Mouse (Mus musculus) thymus, postnatal 4 days (tissue): ENCODE measurements around the gene Rbm4.
"Not testable (repeated sequence)": the region's sequence is repeated elsewhere in the genome, so short reads cannot be mapped to it uniquely, and the experiment has no call there.

ENCODE experiments used
- DNase-seq: peaks from one replicate; pipeline ENCODE4 v3.0.0; 2021

Rbm4 gene

GRCm38 (mm10) chr19:4795929-4796328 lies 2.2 kb upstream of the Rbm4 start:
- no peak for DNase-seq

GRCm38 (mm10) chr19:4793281-4793830 lies 345 bp downstream of the Rbm4 start:
- DNase-seq: no peak

DNA sequence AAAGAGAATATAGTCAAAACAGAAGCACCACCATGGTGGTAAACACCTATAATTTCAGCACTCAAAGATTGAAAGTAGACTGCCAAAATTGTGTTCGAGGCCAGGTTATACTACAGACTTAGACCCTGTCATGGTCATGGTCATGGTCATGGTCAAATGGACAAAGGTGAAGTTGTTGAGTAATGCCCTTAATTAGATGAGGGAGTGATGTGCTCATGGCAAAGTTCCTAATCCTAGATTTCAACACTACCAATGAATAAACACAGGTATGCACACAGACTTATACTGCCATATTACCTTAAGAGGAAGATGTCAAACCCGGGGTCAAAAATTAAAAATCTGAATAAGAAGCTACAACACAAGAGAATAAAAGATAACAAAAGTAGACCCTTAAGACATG lies 7.4 kb downstream of the Rbm4 start:
- DNase-seq: no peak

DNA sequence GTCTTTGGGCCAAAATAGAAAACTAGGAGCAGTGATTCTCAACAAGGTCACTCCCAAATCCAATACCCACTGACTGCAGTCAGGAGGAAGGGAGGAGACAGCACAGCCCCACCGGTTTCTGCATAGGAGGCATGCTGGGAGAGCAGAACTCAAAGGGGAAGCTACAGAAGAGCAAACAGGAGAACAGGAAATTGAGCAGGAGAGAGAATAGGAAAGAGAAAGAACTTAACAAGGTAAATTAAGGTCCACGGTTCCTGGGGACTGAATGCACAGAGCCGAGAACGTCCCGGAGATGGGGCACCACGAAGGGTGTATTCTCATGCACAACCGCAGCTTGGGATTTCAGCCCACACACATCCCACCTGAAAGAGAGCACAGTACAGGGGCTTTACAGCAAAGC lies 8.5 kb downstream of the Rbm4 start:
- no peak for DNase-seq

DNA sequence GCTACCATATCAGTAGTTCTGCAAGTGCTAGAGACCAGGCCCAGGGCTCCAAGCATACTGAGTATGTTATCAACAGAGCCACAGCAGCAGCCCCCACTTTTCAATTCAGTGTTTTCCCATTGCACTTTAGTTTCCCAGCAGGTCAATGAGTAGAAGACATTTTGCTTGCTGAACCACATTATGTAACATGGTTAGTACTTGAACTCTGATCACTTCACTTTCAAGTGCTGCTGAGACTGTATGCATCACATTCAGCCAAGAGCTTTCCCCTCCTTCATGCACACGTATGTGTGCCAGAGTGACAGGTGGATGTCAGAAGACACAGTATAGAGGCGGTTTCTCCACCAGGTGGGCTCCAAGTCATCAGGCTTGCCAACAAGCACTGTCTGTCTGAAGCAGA lies 10.8 kb downstream of the Rbm4 start:
- no peak for DNase-seq

DNA sequence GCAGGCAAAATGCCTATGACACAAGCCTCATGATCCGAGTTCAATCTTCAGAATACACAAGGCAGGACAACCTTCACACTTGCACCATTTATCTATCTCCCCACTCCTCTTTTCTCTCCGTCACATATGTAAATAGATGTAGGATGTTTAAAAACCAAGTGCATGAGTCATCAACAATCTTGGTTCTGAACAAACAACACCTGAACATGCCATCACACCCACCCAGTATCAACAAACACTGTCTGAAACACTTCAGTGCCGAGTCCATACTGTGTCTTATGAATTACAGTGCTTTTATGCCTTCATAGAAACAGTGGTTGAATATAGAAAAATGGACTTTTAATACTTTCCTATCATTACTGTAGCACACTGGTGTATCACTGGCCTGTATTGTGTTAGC lies 20.9 kb downstream of the Rbm4 start:
- no peak for DNase-seq

GRCm38 (mm10) chr19:4767507-4768148 lies 26.1 kb downstream of the Rbm4 start:
- no peak for DNase-seq

DNA sequence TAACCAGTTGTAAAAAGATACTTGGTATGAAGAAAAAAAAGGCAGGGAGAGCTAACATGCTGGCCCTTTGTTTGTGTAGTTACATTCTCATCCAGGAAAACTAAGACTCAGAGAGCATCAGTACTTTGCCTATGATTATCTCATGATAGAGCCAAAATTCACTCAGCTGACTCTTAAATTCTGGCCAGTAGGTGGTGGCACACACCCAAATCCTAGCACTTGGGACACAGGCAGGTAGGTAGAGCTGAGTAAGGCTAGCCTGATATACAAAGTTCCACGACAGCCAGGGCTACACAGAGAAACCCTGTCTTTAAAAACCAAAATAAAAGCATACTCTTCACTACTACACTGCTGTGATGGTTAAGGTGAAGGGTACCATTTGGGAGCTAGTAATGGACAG lies 30.8 kb downstream of the Rbm4 start:
- no peak for DNase-seq

DNA sequence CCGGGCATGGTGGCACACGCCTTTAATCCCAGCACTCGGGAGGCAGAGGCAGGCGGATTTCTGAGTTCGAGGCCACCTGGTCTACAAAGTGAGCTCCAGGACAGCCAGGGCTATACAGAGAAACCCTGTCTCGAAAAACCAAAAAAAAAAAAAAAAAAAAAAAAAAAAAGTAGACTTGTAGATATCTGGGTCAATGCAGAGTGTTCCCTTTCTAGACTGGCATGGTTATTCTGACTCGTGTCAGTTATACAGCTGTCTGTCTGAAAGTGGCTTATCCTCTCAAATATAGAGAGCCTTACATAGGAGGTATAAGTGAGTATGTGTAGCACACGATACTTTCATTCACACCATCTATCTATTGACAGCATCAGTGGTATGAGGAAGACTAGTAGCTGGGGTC lies 33.2 kb downstream of the Rbm4 start:
- not testable (repeated sequence) for DNase-seq

DNA sequence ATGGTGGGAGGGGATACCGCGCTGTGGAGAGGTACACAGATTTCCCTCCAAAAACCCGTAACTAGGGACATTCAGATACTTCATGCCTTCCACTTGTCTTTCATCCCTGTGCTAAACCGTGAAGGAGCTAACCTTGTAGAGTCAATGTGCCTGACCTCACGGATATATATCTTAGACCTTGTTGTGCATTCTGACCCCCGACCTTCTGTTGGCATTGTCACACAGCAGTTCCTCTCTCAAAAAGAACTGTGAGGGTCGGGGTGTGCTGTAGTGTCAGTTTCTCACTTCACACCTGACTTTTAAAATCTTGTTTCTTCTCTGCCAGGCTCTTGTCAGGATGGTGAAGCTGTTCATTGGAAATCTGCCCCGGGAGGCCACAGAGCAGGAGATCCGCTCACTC lies 36.8 kb downstream of the Rbm4 start:
- no peak for DNase-seq

DNA sequence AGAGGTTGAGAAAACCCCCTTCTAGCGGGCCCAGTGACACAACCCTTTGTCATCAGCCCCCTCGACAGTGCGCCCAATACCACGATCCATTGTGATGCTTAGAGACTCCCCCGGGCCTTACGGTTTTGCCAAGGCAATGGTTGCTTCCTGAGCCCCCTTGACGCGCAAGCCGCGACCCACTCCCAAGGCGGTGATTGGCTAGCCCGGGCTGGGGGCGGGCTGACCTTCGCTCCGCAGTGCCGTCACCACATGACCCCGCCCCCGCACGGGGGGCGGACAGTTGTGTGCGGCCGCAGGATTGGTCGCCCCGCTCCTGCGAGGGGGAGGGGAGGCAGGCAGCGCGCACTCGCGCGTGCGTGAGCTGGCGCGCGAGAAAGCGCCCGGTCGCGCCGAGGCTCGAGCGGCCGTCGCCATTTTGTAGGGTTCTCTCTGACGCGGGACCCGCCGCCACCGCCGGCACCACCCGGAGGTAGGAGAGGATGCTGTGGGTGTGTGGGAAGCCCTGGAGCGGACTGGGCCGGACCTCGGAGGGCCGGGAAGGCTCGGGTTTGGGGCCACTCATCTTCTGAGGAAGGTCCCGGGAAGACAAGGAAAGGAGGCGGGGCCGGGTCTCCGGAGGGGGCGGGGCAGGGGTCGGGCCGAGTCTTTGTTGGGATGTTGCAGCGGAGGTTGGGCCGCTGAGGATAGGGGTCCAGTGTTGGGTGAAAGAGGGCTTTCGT lies 37.3 kb downstream of the Rbm4 start, which contains the start of gene Rbm4b:
Gene Rbm4b (plus strand): TSS at position 305 of the 719 bp plus-strand sequence.
- peak; percentile 99 for DNase-seq

DNA sequence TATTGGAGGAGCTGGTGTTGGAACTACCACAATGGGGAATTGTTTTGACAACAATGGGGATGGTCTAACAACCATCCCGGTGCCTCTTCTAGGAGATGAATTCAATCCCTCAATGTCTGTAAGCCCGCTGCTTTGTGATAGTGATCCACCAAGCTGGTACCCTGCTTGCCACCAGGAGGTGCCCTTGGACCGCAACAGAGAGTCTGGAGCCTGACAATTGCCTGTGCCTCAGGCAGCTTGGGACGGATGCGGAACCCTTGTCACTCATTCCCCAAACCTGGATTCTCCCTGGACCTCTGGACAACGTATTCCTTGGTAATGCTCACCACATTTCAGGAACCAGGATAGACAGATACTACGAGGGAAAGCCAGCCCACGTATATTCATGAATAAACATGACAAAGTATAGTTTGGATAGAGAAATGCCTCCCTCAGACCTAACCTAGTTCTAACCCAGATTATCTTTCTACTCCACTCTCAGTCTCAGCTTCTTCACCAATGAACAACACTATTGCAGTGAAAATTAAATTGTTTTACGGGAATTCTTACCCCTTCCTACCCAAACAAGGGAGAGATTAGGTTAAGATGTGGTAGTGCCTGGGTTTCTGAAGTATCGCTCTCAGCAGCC lies 38.0 kb downstream of the Rbm4 start:
- peak; percentile 95 for DNase-seq

- no peak for DNase-seq
Observed at GRCm38 (mm10) chr19:4749975-4750374, 43.7 kb downstream of the Rbm4 start.

- DNase-seq: no peak
Observed at GRCm38 (mm10) chr19:4748493-4748892, 45.2 kb downstream of the Rbm4 start.

- no peak for DNase-seq
Observed at GRCm38 (mm10) chr19:4747631-4748312, 45.9 kb downstream of the Rbm4 start.

- no peak for DNase-seq
Observed at GRCm38 (mm10) chr19:4746611-4747010, 47.1 kb downstream of the Rbm4 start.

DNA sequence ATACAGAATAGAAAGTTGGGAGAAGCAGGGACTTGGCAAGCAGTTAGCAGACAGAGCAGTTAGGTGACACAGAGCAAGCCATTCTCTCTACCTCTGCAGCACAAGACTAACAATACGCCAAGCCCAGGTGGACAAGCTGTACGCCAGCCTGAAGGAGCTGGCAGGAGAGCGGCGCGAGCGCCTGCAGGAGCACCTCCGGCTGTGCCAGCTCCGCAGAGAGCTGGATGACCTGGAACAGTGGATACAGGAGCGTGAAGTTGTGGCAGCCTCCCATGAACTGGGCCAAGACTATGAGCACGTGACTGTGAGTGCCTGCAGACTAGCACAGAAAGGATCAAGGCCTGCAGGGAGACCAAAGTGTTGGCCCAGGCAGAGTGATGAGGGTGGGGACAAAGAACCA lies 48.0 kb downstream of the Rbm4 start:
- no peak for DNase-seq

DNA sequence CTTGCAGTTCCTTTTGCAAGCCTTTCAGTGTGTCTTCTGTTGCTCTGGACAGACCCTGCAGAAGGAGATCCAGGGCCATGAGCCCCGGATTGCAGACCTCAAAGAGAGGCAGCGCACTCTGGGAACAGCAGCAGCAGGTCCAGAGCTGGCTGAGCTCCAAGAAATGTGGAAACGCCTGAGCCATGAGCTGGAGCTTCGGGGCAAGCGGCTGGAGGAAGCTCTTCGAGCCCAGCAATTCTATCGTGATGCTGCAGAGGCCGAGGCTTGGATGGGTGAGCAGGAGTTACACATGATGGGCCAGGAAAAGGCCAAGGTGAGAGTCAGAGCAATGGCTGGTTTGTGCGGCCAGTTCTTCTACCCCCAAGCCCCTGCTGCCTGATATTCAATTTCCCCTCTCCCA lies 48.6 kb downstream of the Rbm4 start:
- no peak for DNase-seq

GRCm38 (mm10) chr19:4744026-4744425 lies 49.7 kb downstream of the Rbm4 start:
- DNase-seq: no peak

DNA sequence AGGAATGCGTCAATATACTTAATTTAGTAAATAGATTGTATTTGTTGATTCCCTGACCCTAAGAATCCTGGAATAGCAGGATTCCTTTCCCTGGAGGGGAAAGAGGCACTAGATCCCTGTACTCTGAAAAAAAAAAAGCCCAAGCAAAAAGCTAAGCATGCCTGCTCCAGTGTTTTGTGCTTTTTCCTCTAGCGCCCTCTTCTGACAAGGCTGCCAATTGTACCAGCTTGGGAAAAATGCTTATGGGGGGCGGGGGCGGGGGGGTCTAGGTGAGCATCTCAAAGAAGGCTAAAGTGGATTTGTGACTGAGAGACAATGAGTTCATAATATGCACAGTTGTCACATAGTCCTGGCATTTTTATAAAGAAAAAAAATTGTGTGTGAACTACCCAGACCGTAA lies 50.2 kb downstream of the Rbm4 start:
- DNase-seq: peak; percentile 53

DNA sequence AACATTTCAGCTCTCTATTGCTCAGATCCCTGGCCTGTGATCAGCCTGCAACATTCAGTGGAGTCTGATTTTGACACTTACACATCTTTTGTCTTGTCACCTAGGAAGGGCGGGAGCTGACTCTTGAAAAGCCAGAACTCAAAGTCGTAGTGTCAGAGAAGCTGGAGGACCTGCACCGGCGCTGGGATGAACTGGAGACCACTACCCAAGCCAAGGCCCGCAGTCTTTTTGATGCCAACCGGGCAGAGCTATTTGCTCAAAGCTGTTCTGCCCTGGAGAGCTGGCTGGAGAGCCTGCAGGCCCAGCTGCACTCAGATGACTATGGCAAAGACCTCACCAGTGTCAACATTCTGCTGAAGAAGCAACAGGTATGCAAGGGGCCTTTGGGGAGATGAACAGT lies 51.5 kb downstream of the Rbm4 start:
- no peak for DNase-seq

DNA sequence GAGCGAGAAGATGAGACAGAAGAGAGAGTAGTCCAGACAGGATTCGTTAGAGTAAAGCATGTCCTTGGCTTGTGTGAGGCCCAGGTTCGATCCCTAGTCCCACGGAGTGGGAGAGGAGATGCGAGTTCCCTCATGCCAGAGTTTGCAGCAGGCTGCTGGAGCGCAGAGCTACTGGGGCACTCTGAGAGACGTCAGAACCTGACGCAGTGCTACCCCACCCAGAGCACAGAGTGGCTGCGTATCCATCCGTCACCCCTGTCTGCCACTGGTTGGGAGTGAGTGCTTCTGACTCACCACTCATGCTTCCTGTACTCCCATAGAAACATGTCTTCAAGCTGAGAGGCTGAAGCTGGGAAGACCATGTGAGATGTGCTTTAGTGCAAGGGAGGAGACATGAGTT lies 52.2 kb downstream of the Rbm4 start:
- no peak for DNase-seq

DNA sequence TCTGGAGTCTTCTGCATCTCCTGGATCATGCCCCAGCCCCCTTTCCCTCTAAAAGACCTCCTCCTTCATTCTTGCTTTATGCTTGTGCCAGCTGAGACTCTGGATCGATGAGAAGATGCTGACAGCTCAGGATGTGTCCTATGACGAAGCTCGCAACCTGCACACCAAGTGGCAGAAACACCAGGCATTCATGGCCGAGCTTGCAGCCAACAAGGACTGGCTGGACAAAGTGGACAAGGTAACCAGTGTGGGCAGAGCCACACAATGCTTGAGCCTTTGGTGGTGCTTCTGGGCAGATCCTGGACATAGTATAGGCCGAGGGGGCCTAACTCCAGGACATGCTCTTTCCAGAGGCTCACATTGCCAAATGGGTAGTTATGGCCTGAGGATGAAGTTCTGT lies 53.9 kb downstream of the Rbm4 start:
- DNase-seq: no peak
